Mouse (Mus musculus) intestine, embryonic 15.5 days (tissue): ENCODE results near the gene Clint1. TPM values are rescaled to one million over a fixed set of nuclear protein-coding genes. Genes with fewer than 3 reads are reported as not detected.

Source experiments
- ATAC-seq: fragments of 200-750 bp; cut with Nextera tagmentation; 2 replicates; pipeline ENCODE4 v1.8.0; 2017; ENCODE audit warnings: moderate TSS enrichment, moderate library complexity
- H3K27ac ChIP-seq: fragments of 300-500 bp; sonication (generic); 2 replicates; pipeline ENCODE4 v1.5.1; 2015; ENCODE audit warnings: mild to moderate bottlenecking, inconsistent platforms
- H3K27me3 ChIP-seq: fragments of 300-500 bp; sonication (generic); replicated peaks from 2 replicates; pipeline ENCODE4 v1.6.1; 2015; ENCODE audit warnings: inconsistent platforms
- H3K36me3 ChIP-seq: fragments of 300-500 bp; sonication (generic); 2 replicates; pipeline ENCODE4 v1.6.1; 2015; ENCODE audit warnings: inconsistent platforms
- H3K4me1 ChIP-seq: fragments of 300-500 bp; sonication (generic); replicated peaks from 2 replicates; pipeline ENCODE4 v1.6.1; 2015; ENCODE audit warnings: inconsistent platforms
- H3K4me2 ChIP-seq: fragments of 300-500 bp; sonication (generic); replicated peaks from 2 replicates; pipeline ENCODE4 v1.6.1; 2015; ENCODE audit warnings: mild to moderate bottlenecking, inconsistent platforms
- H3K4me3 ChIP-seq: fragments of 300-500 bp; sonication (generic); replicated peaks from 2 replicates; pipeline ENCODE4 v1.5.1; 2015; ENCODE audit warnings: inconsistent platforms
- H3K9ac ChIP-seq: fragments of 300-500 bp; sonication (generic); 2 replicates; pipeline ENCODE4 v1.6.1; 2015; ENCODE audit warnings: inconsistent platforms
- H3K9me3 ChIP-seq: fragments of 300-500 bp; sonication (generic); 2 replicates; pipeline ENCODE4 v1.6.1; 2016; ENCODE audit warnings: inconsistent platforms
- WGBS: fragments of 180-500 bp; shearing (Covaris S2); methylation state at CpG from one replicate; pipeline ENCODE4 v1.1.7; 2015; 5-methylcytosine and 5-hydroxymethylcytosine counted together
- polyA plus RNA-seq: library from polyadenylated mRNA; unstranded; fragments of >200 nt; fragmentation: Nextera tagmentation; extraction: Ambion mirVana; gene quantifications from 2 replicates; pipeline ENCODE4 v1.2.1, GENCODE M21; 2015

Gene Clint1
- polyA plus RNA-seq, 1 experiment from 2014 or later: 106 TPM

- Histone ChIP-seq H3K9ac (no peak overlapping the region), H3K4me3 (no peak overlapping the region), H3K4me2 (no peak overlapping the region), H3K27me3 (no peaks in the 10 kb centered on the region), H3K27ac (no peak overlapping the region), H3K4me1 (peaks cover 1% of the 10 kb centered on the region; the same call in 1 of the 2 replicates), H3K36me3 (peaks cover 30% of the 10 kb centered on the region), H3K9me3 (no peaks in the 10 kb centered on the region)
- WGBS: 90% methylated on average over 9 of the region's 9 CpGs
- ATAC-seq: no peak
Observed at GRCm38 (mm10) chr11:45888471-45889030, 36.7 kb downstream of the Clint1 start.

GRCm38 (mm10) chr11:45889981-45890380 is 38.1 kb downstream of the Clint1 start:
- Histone ChIP-seq H3K9ac (no peak overlapping the region), H3K27ac (no peak overlapping the region), H3K9me3 (no peaks in the 10 kb centered on the region), H3K36me3 (peaks cover 38% of the 10 kb centered on the region), H3K4me3 (no peak overlapping the region), H3K4me1 (no peaks in the 10 kb centered on the region), H3K27me3 (no peaks in the 10 kb centered on the region), H3K4me2 (no peak overlapping the region)
- ATAC-seq: no peak
- 89% methylated on average over 3 of the region's 3 CpGs for WGBS

- ATAC-seq: no peak
- H3K36me3 ChIP-seq: peaks cover 38% of the 10 kb centered on the region
Observed at GRCm38 (mm10) chr11:45890423-45890822, 38.6 kb downstream of the Clint1 start.

GRCm38 (mm10) chr11:45892861-45893360 is 41.1 kb downstream of the Clint1 start:
- Histone ChIP-seq H3K27ac (no peak overlapping the region), H3K36me3 (peaks cover 35% of the 10 kb centered on the region), H3K9ac (no peak overlapping the region), H3K9me3 (no peaks in the 10 kb centered on the region), H3K4me1 (no peaks in the 10 kb centered on the region), H3K4me2 (no peak overlapping the region), H3K27me3 (no peaks in the 10 kb centered on the region), H3K4me3 (no peak overlapping the region)
- 92% methylated on average over 5 of the region's 5 CpGs for WGBS
- no peak for ATAC-seq

More at GRCm38 (mm10) chr11:45890423-45890822, 38.6 kb downstream of the Clint1 start:
- H3K27me3 ChIP-seq: no peaks in the 10 kb centered on the region
- H3K9me3 ChIP-seq: no peaks in the 10 kb centered on the region
- no peak overlapping the region for H3K9ac ChIP-seq
- no peaks in the 10 kb centered on the region for H3K4me1 ChIP-seq
- WGBS: 86% methylated on average over 20 of the region's 20 CpGs
- no peak overlapping the region for H3K27ac ChIP-seq
- H3K4me3 ChIP-seq: no peak overlapping the region
- H3K4me2 ChIP-seq: no peak overlapping the region

- Histone ChIP-seq H3K4me3 (no peak overlapping the region), H3K27ac (no peak overlapping the region), H3K9ac (no peak overlapping the region), H3K4me2 (no peak overlapping the region), H3K27me3 (no peaks in the 10 kb centered on the region), H3K9me3 (no peaks in the 10 kb centered on the region), H3K36me3 (peaks cover 19% of the 10 kb centered on the region; the same call in 1 of the 2 replicates), H3K4me1 (no peaks in the 10 kb centered on the region)
- ATAC-seq: no peak
- 89% methylated on average over 2 of the region's 2 CpGs for WGBS
Observed at GRCm38 (mm10) chr11:45897392-45897791, 45.5 kb downstream of the Clint1 start.

GRCm38 (mm10) chr11:45900233-45901015 is 48.6 kb downstream of the Clint1 start:
- peaks cover 6% of the 10 kb centered on the region; the same call in 1 of the 2 replicates for H3K36me3 ChIP-seq

DNA sequence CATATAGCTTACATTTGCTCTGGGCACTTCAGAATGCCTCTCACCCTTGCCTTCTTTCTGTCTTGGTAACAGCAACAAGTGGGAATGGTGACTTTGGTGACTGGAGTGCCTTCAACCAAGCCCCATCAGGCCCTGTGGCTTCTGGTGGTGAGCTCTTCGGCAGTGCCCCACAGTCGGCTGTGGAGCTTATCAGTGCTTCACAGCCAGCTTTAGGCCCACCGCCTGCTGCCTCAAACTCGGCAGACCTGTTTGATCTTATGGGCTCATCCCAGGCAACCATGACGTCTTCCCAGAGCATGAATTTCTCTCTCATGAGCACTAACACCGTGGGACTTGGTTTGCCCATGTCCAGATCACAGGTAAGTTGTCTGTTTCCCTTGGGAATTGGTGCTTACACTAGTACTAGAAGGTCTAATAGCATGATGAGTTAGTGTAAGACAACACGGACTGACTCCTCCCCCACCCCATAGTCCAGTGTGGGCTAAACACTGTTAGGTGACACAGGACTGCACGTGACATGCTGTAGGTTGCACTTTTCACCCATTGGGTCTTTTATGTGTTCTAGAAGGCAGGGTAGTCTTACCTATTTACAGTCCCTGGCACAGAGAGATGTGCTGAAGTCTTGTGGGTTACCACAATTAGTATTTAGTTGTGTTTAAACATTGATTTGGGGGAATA is 54.4 kb downstream of the Clint1 start:
- H3K4me1 ChIP-seq: no peaks in the 10 kb centered on the region
- no peak for ATAC-seq
- peaks cover 32% of the 10 kb centered on the region for H3K36me3 ChIP-seq
- no peak overlapping the region for H3K9ac ChIP-seq
- no peaks in the 10 kb centered on the region for H3K27me3 ChIP-seq
- H3K4me3 ChIP-seq: no peak overlapping the region
- H3K27ac ChIP-seq: no peak overlapping the region
- H3K4me2 ChIP-seq: no peak overlapping the region
- no peaks in the 10 kb centered on the region for H3K9me3 ChIP-seq
- 87% methylated on average over 8 of the region's 8 CpGs for WGBS

More at GRCm38 (mm10) chr11:45900233-45901015, 48.6 kb downstream of the Clint1 start:
- peak; percentile 69 for ATAC-seq
- Histone ChIP-seq H3K27me3 (no peaks in the 10 kb centered on the region), H3K4me3 (no peak overlapping the region), H3K9me3 (no peaks in the 10 kb centered on the region), H3K4me1 (no peaks in the 10 kb centered on the region), H3K27ac (no peak overlapping the region), H3K4me2 (no peak overlapping the region), H3K9ac (no peak overlapping the region)
- WGBS: 68% methylated on average over 11 of the region's 11 CpGs

DNA sequence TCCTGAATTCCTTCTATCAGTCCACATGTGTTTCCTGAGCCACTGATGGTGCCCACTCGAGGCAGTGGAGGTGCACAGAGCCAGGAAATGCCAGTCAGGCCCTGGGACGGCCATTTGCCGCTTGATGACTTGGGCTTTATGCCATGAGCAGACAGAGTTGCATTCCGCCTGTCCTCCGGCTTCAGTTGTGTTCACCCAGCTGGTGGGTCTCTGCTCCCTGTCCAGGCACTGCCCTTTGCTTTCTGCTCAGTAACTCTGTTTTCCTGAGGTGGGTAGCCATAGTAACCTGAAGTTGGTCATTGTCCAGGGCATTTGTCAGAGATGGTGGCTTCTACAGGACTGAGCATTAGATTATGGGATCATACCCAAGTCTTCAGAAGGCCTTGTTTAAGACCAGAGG is 55.5 kb downstream of the Clint1 start:
- H3K36me3 ChIP-seq: peaks cover 33% of the 10 kb centered on the region
- H3K9me3 ChIP-seq: no peaks in the 10 kb centered on the region

GRCm38 (mm10) chr11:45908070-45908469 is 56.2 kb downstream of the Clint1 start:
- Histone ChIP-seq H3K36me3 (peaks cover 29% of the 10 kb centered on the region), H3K4me1 (no peaks in the 10 kb centered on the region), H3K27me3 (no peaks in the 10 kb centered on the region), H3K4me2 (no peak overlapping the region), H3K27ac (no peak overlapping the region), H3K9me3 (no peaks in the 10 kb centered on the region), H3K4me3 (no peak overlapping the region), H3K9ac (no peak overlapping the region)
- 89% methylated on average over 7 of the region's 7 CpGs for WGBS
- no peak for ATAC-seq

More for the DNA sequence above, 55.5 kb downstream of the Clint1 start:
- Histone ChIP-seq H3K27ac (no peak overlapping the region), H3K27me3 (no peaks in the 10 kb centered on the region), H3K4me2 (no peak overlapping the region), H3K4me1 (no peaks in the 10 kb centered on the region), H3K4me3 (no peak overlapping the region), H3K9ac (no peak overlapping the region)
- WGBS: 86% methylated on average over 5 of the region's 5 CpGs
- ATAC-seq: no peak

DNA sequence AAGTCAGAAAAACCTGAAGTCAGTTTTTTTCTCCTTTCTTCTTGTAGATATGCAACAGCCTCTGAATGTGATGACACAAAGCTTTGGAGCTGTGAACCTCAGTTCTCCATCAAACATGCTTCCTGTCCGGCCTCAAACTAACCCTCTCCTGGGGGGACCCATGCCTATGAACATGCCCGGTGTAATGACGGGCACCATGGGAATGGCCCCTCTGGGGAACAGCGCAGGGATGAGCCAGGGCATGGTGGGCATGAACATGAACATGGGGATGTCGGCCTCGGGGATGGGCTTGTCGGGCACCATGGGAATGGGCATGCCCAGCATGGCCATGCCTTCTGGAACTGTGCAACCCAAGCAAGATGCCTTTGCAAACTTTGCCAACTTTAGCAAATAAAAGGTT is 57.0 kb downstream of the Clint1 start:
- Histone ChIP-seq H3K27me3 (no peaks in the 10 kb centered on the region), H3K36me3 (peaks cover 26% of the 10 kb centered on the region)

DNA sequence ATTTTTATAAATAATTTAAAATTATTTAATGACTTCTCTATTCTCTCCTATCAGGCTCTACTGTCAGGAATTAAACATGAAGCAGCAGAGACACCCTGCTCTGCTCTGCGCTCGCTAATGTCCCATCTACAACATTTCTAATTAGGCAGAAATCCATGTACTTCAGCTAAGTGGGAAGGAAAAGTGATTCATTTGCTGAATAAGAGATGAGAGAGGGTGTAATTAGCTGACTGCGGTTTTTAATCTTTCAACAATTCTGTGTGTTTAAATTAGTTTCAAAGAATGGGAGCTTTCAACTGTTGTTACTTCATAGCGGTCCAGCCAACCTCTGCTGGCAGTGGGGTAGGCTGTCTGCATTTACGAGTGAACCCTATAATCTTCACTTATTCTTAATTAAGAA is 58.9 kb downstream of the Clint1 start:
- H3K4me2 ChIP-seq: no peak overlapping the region
- no peak for ATAC-seq
- no peak overlapping the region for H3K9ac ChIP-seq
- no peak overlapping the region for H3K4me3 ChIP-seq
- 96% methylated on average over 5 of the region's 5 CpGs for WGBS
- H3K9me3 ChIP-seq: no peaks in the 10 kb centered on the region
- no peaks in the 10 kb centered on the region for H3K4me1 ChIP-seq
- H3K27ac ChIP-seq: no peak overlapping the region
- H3K27me3 ChIP-seq: no peaks in the 10 kb centered on the region
- H3K36me3 ChIP-seq: peaks cover 26% of the 10 kb centered on the region

More for the DNA sequence above, 57.0 kb downstream of the Clint1 start:
- WGBS: 98% methylated on average over 7 of the region's 7 CpGs
- no peak for ATAC-seq
- Histone ChIP-seq H3K4me3 (no peak overlapping the region), H3K9me3 (no peaks in the 10 kb centered on the region), H3K4me2 (no peak overlapping the region), H3K9ac (no peak overlapping the region), H3K4me1 (no peaks in the 10 kb centered on the region), H3K27ac (no peak overlapping the region)

- Histone ChIP-seq H3K4me1 (0 out of 2 replicates have a peak, but pooled peaks cover under 1% of the 10 kb centered on the region), H3K9ac (no peak overlapping the region), H3K4me3 (no peak overlapping the region), H3K9me3 (no peaks in the 10 kb centered on the region), H3K27ac (no peak overlapping the region), H3K36me3 (0 out of 2 replicates have a peak, but pooled peaks cover 1% of the 10 kb centered on the region), H3K27me3 (no peaks in the 10 kb centered on the region), H3K4me2 (no peak overlapping the region)
- no peak for ATAC-seq
- 80% methylated on average over 10 of the region's 10 CpGs for WGBS
Observed at GRCm38 (mm10) chr11:45916196-45916595, 64.3 kb downstream of the Clint1 start.
